Mouse (Mus musculus): ENCODE results near the gene Gm36028.

- TF ChIP-seq CTCF (IDR thresholded peaks at IDR 0.05; ENCODE audit: borderline replicate concordance, extremely low read depth, insufficient read depth, insufficient read length) (no peak), POLR2A (IDR thresholded peaks at IDR 0.05; ENCODE audit: borderline replicate concordance, extremely low read depth, insufficient read depth, insufficient read length, poor library complexity, severe bottlenecking) (no peak)
These were observed 18.5 kb downstream of the Gm36028 start for GRCm38 (mm10) chr16:37842439-37842838.
